Mouse (Mus musculus): Measurements from ENCODE around the gene Dppa1. TPM values are rescaled to one million over a fixed set of nuclear protein-coding genes. Genes with fewer than 3 reads are reported as not detected.
"Not testable (repeated sequence)": the region's sequence is repeated elsewhere in the genome, so short reads cannot be mapped to it uniquely, and the experiment has no call there.

Gene Dppa1
- polyA plus RNA-seq (2014; fragmentation: Nextera tagmentation; extraction: Ambion mirVana): not detected in 2 replicates

- ATAC-seq (replicated peaks; ENCODE audit: low FRiP score) (no peak), DNase-seq (ENCODE audit: low spot score) (no peak)
- Histone ChIP-seq H3K9me3 (ENCODE audit: control insufficient read depth, low read length) (no peaks in the 10 kb centered on the region), H3K27ac (ENCODE audit: low read depth, low read length) (no peak within 1 kb of the TSS), H3K27me3 (replicated peaks; ENCODE audit: control insufficient read depth, insufficient read depth, low read length) (no peaks in the 10 kb centered on the region), H3K9ac (ENCODE audit: low read depth, low read length) (no peak within 1 kb of the TSS), H3K36me3 (ENCODE audit: control insufficient read depth, insufficient read depth, low read length) (no peaks in the 10 kb centered on the region), H3K4me2 (no peak within 1 kb of the TSS), H3K4me3 (ENCODE audit: low read depth, low read length) (no peak within 1 kb of the TSS), H3K4me1 (replicated peaks; ENCODE audit: control insufficient read depth, insufficient read depth, low read length) (no peaks in the 10 kb centered on the region)
- WGBS: 71% methylated on average over 2 of the region's 2 CpGs
These were observed at the start of gene Dppa1 for GRCm38 (mm10) chr11:46629211-46629795. Gene Dppa1 (minus strand): TSS chr11:46629261.

GRCm38 (mm10) chr11:46667938-46668337, 38.9 kb upstream of the Dppa1 start:
- ATAC-seq (replicated peaks; ENCODE audit: low FRiP score) (no peak), DNase-seq (ENCODE audit: low spot score) (no peak)
- Histone ChIP-seq H3K4me1 (replicated peaks; ENCODE audit: control insufficient read depth, insufficient read depth, low read length) (no peaks in the 10 kb centered on the region), H3K9ac (ENCODE audit: low read depth, low read length) (no peak overlapping the region), H3K27ac (ENCODE audit: low read depth, low read length) (no peak overlapping the region), H3K36me3 (ENCODE audit: control insufficient read depth, insufficient read depth, low read length) (no peaks in the 10 kb centered on the region), H3K4me2 (no peak overlapping the region), H3K4me3 (ENCODE audit: low read depth, low read length) (no peak overlapping the region), H3K9me3 (ENCODE audit: control insufficient read depth, low read length) (no peaks in the 10 kb centered on the region), H3K27me3 (replicated peaks; ENCODE audit: control insufficient read depth, insufficient read depth, low read length) (no peaks in the 10 kb centered on the region)
- 64% methylated on average over 2 of the region's 2 CpGs for WGBS

GRCm38 (mm10) chr11:46667105-46667504, 38.0 kb upstream of the Dppa1 start:
- WGBS: 88% methylated on average over 3 of the region's 3 CpGs
- H3K27me3 ChIP-seq (replicated peaks; ENCODE audit: control insufficient read depth, insufficient read depth, low read length): no peaks in the 10 kb centered on the region
- no peaks in the 10 kb centered on the region for H3K4me1 ChIP-seq (replicated peaks; ENCODE audit: control insufficient read depth, insufficient read depth, low read length)
- no peak for ATAC-seq (replicated peaks; ENCODE audit: low FRiP score)
- H3K27ac ChIP-seq (ENCODE audit: low read depth, low read length): no peak overlapping the region
- no peak overlapping the region for H3K4me2 ChIP-seq
- no peak overlapping the region for H3K9ac ChIP-seq (ENCODE audit: low read depth, low read length)
- no peak for DNase-seq (ENCODE audit: low spot score)
- no peak overlapping the region for H3K4me3 ChIP-seq (ENCODE audit: low read depth, low read length)
- no peaks in the 10 kb centered on the region for H3K36me3 ChIP-seq (ENCODE audit: control insufficient read depth, insufficient read depth, low read length)
- no peaks in the 10 kb centered on the region for H3K9me3 ChIP-seq (ENCODE audit: control insufficient read depth, low read length)

GRCm38 (mm10) chr11:46665599-46666522, 36.8 kb upstream of the Dppa1 start:
- DNase-seq (ENCODE audit: low spot score) (no peak), ATAC-seq (replicated peaks; ENCODE audit: low FRiP score) (peak; percentile 56)
- Histone ChIP-seq H3K4me2 (no peak overlapping the region), H3K9ac (ENCODE audit: low read depth, low read length) (no peak overlapping the region), H3K4me3 (ENCODE audit: low read depth, low read length) (no peak overlapping the region), H3K9me3 (ENCODE audit: control insufficient read depth, low read length) (no peaks in the 10 kb centered on the region), H3K27ac (ENCODE audit: low read depth, low read length) (no peak overlapping the region), H3K36me3 (ENCODE audit: control insufficient read depth, insufficient read depth, low read length) (no peaks in the 10 kb centered on the region), H3K4me1 (replicated peaks; ENCODE audit: control insufficient read depth, insufficient read depth, low read length) (no peaks in the 10 kb centered on the region), H3K27me3 (replicated peaks; ENCODE audit: control insufficient read depth, insufficient read depth, low read length) (no peaks in the 10 kb centered on the region)
- 53% methylated on average over 6 of the region's 6 CpGs for WGBS

GRCm38 (mm10) chr11:46663215-46663614, 34.2 kb upstream of the Dppa1 start:
- no peak overlapping the region for H3K27ac ChIP-seq (ENCODE audit: low read depth, low read length)
- DNase-seq (ENCODE audit: low spot score) (no peak), ATAC-seq (replicated peaks; ENCODE audit: low FRiP score) (peak; percentile 86)
- no peaks in the 10 kb centered on the region for H3K9me3 ChIP-seq (ENCODE audit: control insufficient read depth, low read length)
- no peaks in the 10 kb centered on the region for H3K4me1 ChIP-seq (replicated peaks; ENCODE audit: control insufficient read depth, insufficient read depth, low read length)
- H3K4me3 ChIP-seq (ENCODE audit: low read depth, low read length): no peak overlapping the region
- H3K27me3 ChIP-seq (replicated peaks; ENCODE audit: control insufficient read depth, insufficient read depth, low read length): no peaks in the 10 kb centered on the region
- no peaks in the 10 kb centered on the region for H3K36me3 ChIP-seq (ENCODE audit: control insufficient read depth, insufficient read depth, low read length)
- no peak overlapping the region for H3K4me2 ChIP-seq
- no peak overlapping the region for H3K9ac ChIP-seq (ENCODE audit: low read depth, low read length)
- 57% methylated on average over 4 of the region's 4 CpGs for WGBS

GRCm38 (mm10) chr11:46652476-46652875, 23.4 kb upstream of the Dppa1 start:
- ATAC-seq (replicated peaks; ENCODE audit: low FRiP score) (no peak), DNase-seq (ENCODE audit: low spot score) (no peak)
- Histone ChIP-seq H3K36me3 (ENCODE audit: control insufficient read depth, insufficient read depth, low read length) (no peaks in the 10 kb centered on the region), H3K4me3 (ENCODE audit: low read depth, low read length) (no peak overlapping the region), H3K27me3 (replicated peaks; ENCODE audit: control insufficient read depth, insufficient read depth, low read length) (no peaks in the 10 kb centered on the region), H3K4me1 (replicated peaks; ENCODE audit: control insufficient read depth, insufficient read depth, low read length) (no peaks in the 10 kb centered on the region), H3K9me3 (ENCODE audit: control insufficient read depth, low read length) (no peaks in the 10 kb centered on the region), H3K27ac (ENCODE audit: low read depth, low read length) (no peak overlapping the region), H3K4me2 (no peak overlapping the region), H3K9ac (ENCODE audit: low read depth, low read length) (no peak overlapping the region)
- 70% methylated on average over 3 of the region's 3 CpGs for WGBS

- not testable (repeated sequence) for DNase-seq (ENCODE audit: low spot score); H3K9me3 ChIP-seq (ENCODE audit: control insufficient read depth, low read length); H3K4me2 ChIP-seq; H3K27ac ChIP-seq (ENCODE audit: low read depth, low read length); ATAC-seq (replicated peaks; ENCODE audit: low FRiP score); H3K27me3 ChIP-seq (replicated peaks; ENCODE audit: control insufficient read depth, insufficient read depth, low read length); H3K9ac ChIP-seq (ENCODE audit: low read depth, low read length); H3K4me3 ChIP-seq (ENCODE audit: low read depth, low read length); H3K4me1 ChIP-seq (replicated peaks; ENCODE audit: control insufficient read depth, insufficient read depth, low read length); H3K36me3 ChIP-seq (ENCODE audit: control insufficient read depth, insufficient read depth, low read length)
- 55% methylated on average over 3 of the region's 3 CpGs for WGBS
These were observed 20.6 kb upstream of the Dppa1 start for GRCm38 (mm10) chr11:46649655-46650054.

- Histone ChIP-seq H3K9me3 (ENCODE audit: control insufficient read depth, low read length) (no peaks in the 10 kb centered on the region), H3K36me3 (ENCODE audit: control insufficient read depth, insufficient read depth, low read length) (no peaks in the 10 kb centered on the region), H3K27me3 (replicated peaks; ENCODE audit: control insufficient read depth, insufficient read depth, low read length) (no peaks in the 10 kb centered on the region), H3K4me2 (no peak overlapping the region), H3K4me3 (ENCODE audit: low read depth, low read length) (no peak overlapping the region), H3K4me1 (replicated peaks; ENCODE audit: control insufficient read depth, insufficient read depth, low read length) (no peaks in the 10 kb centered on the region), H3K9ac (ENCODE audit: low read depth, low read length) (no peak overlapping the region), H3K27ac (ENCODE audit: low read depth, low read length) (no peak overlapping the region)
- ATAC-seq (replicated peaks; ENCODE audit: low FRiP score) (no peak), DNase-seq (ENCODE audit: low spot score) (no peak)
- WGBS: 64% methylated on average over 1 of the region's 1 CpGs
These were observed 15.8 kb upstream of the Dppa1 start for GRCm38 (mm10) chr11:46644824-46645223.

- H3K9me3 ChIP-seq (ENCODE audit: control insufficient read depth, low read length): no peaks in the 10 kb centered on the region
- ATAC-seq (replicated peaks; ENCODE audit: low FRiP score) (no peak), DNase-seq (ENCODE audit: low spot score) (no peak)
- H3K27ac ChIP-seq (ENCODE audit: low read depth, low read length): no peak overlapping the region
- no peaks in the 10 kb centered on the region for H3K4me1 ChIP-seq (replicated peaks; ENCODE audit: control insufficient read depth, insufficient read depth, low read length)
- H3K4me2 ChIP-seq: no peak overlapping the region
- 73% methylated on average over 3 of the region's 3 CpGs for WGBS
- H3K9ac ChIP-seq (ENCODE audit: low read depth, low read length): no peak overlapping the region
- H3K27me3 ChIP-seq (replicated peaks; ENCODE audit: control insufficient read depth, insufficient read depth, low read length): no peaks in the 10 kb centered on the region
- no peak overlapping the region for H3K4me3 ChIP-seq (ENCODE audit: low read depth, low read length)
- H3K36me3 ChIP-seq (ENCODE audit: control insufficient read depth, insufficient read depth, low read length): no peaks in the 10 kb centered on the region
These were observed 7.5 kb upstream of the Dppa1 start for GRCm38 (mm10) chr11:46636568-46636967.
